Mouse (Mus musculus) stomach, postnatal 0 days (tissue): ENCODE measurements around the gene Trak1.

Experiments used
- CTCF ChIP-seq: IDR thresholded peaks from 2 replicates; pipeline ENCODE4 v1.5.1; 2016; ENCODE audit warnings: antibody characterized with exemption, low read depth, mild to moderate bottlenecking, moderate library complexity
- EP300 ChIP-seq: optimal IDR thresholded peaks from 2 replicates; pipeline ENCODE3; 2016; ENCODE audit warnings: antibody characterized with exemption

DNA sequence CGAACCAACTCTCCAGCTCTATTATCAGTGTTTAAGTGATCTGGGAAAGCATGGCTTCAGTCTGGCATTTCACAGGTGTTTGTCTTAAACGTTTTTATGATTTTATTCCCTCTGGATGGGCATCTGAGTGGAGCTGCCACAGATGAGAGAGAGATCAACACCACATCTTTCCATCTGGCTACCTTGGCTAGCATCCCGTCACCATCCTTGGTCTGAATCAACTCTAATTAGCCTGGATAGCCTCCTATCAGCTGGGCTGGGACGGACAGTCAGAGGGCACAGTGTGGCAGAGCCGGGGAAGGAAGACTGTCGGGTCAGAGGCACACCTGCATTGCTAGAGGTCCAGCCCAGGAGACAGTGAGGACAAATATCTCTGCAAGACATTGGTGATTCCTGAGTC is 15.4 kb upstream of the Trak1 start:
- TF ChIP-seq CTCF (no peak), EP300 (no peak)
